Mouse (Mus musculus): Measurements from ENCODE around the gene 1500009C09Rik.

Gene 1500009C09Rik

GRCm38 (mm10) chr15:82255944-82256383 lies 3.8 kb downstream of the 1500009C09Rik start:
- DNase-seq: peak; percentile 85

- DNase-seq: peak; percentile 64
Measured at GRCm38 (mm10) chr15:82259510-82259909, 7.3 kb downstream of the 1500009C09Rik start.

- no peak for DNase-seq
Measured at GRCm38 (mm10) chr15:82266356-82266755, 14.2 kb downstream of the 1500009C09Rik start.

- peak; percentile 56 for DNase-seq
Measured at GRCm38 (mm10) chr15:82268185-82268584, 16.0 kb downstream of the 1500009C09Rik start.

GRCm38 (mm10) chr15:82268783-82269182 lies 16.6 kb downstream of the 1500009C09Rik start:
- DNase-seq: peak; percentile 87

GRCm38 (mm10) chr15:82271201-82271600 lies 19.0 kb downstream of the 1500009C09Rik start:
- peak; percentile 86 for DNase-seq

GRCm38 (mm10) chr15:82272295-82272694 lies 20.1 kb downstream of the 1500009C09Rik start:
- peak; percentile 71 for DNase-seq

- DNase-seq: no peak
Measured at GRCm38 (mm10) chr15:82274593-82274926, 22.4 kb downstream of the 1500009C09Rik start, which contains the start of gene Sept3. TSS of gene Sept3 (plus strand) at chr15:82274893.

GRCm38 (mm10) chr15:82274927-82275901 lies 23.0 kb downstream of the 1500009C09Rik start:
- peak; percentile 85 for DNase-seq

GRCm38 (mm10) chr15:82277591-82277990 lies 25.4 kb downstream of the 1500009C09Rik start:
- peak; percentile 94 for DNase-seq

- DNase-seq: peak; percentile 42
Measured at GRCm38 (mm10) chr15:82280638-82281037, 28.4 kb downstream of the 1500009C09Rik start.

- DNase-seq: no peak
Measured at GRCm38 (mm10) chr15:82286157-82286556, 34.0 kb downstream of the 1500009C09Rik start.

GRCm38 (mm10) chr15:82290252-82290651 lies 38.1 kb downstream of the 1500009C09Rik start:
- DNase-seq: no peak

GRCm38 (mm10) chr15:82292851-82293250 lies 40.7 kb downstream of the 1500009C09Rik start:
- DNase-seq: no peak

GRCm38 (mm10) chr15:82293271-82293711 lies 41.1 kb downstream of the 1500009C09Rik start:
- peak; percentile 34 for DNase-seq

- no peak for DNase-seq
Measured at GRCm38 (mm10) chr15:82294059-82294458, 41.9 kb downstream of the 1500009C09Rik start.

- no peak for DNase-seq
Measured at GRCm38 (mm10) chr15:82298764-82299561, 46.8 kb downstream of the 1500009C09Rik start, which contains the start of gene Wbp2nl. TSS of gene Wbp2nl (plus strand) at chr15:82298954.

- no peak for DNase-seq
Measured at GRCm38 (mm10) chr15:82307107-82307506, 54.9 kb downstream of the 1500009C09Rik start.

- no peak for DNase-seq
Measured at GRCm38 (mm10) chr15:82308416-82308815, 56.2 kb downstream of the 1500009C09Rik start.

Data from cerebellum, adult 11-12 months (tissue).